Comparison of ENCODE assay signal across 9 mouse cellular contexts in the genomic region with DNA sequence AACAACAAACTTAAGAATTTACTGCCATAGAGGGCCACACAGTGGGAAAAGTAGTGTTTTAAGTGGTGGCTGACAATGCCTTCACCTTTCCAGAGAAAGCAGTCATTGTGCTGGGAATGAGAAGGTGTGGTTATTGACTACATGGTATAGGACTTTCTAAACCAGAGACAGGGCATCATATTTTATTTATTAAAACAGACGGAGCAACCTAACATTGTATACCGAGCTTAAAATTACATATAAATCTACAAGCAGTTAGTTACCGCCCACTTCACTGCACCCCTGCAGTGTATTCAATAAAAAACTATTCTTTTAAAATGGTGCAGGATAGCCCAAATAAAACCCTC. TPM values are rescaled to one million over a fixed set of nuclear protein-coding genes. Genes with fewer than 3 reads are reported as not detected.
DNase-seq lines count a peak whose midpoint lies in the region; ATAC-seq lines count a peak whose summit lies in the region.
"Had no signal": no experiment of that assay in that cellular context is flagged by ENCODE, and none has a peak within 500 bp of the region (broad histone marks: within the 10 kb centered on the region; RNA-seq: fewer than 3 reads in every experiment).

No protein-coding gene starts in this region.

- H3K9ac ChIP-seq in kidney, embryonic 16.5 days (replicated peaks; ENCODE audit: low read length), result peak overlapping the region; percentile 57; the same call in 1 of the 2 replicates
- no peak overlapping the region for H3K9ac ChIP-seq in embryonic facial prominence, embryonic 15.5 days
- H3K9ac ChIP-seq in intestine, embryonic 15.5 days, result no peak overlapping the region

- H3K4me2 ChIP-seq in kidney, embryonic 16.5 days (replicated peaks; ENCODE audit: low read depth, low read length), result peak overlapping the region; percentile 48
- H3K4me2 ChIP-seq in embryonic facial prominence, embryonic 15.5 days (replicated peaks), result peak overlapping the region; percentile 25; the same call in 1 of the 2 replicates
- peak overlapping the region; percentile 43 for H3K4me2 ChIP-seq in intestine, embryonic 15.5 days (replicated peaks)

- H3K4me1 ChIP-seq in kidney, embryonic 16.5 days (ENCODE audit: insufficient read depth, low read length), result no peaks in the 10 kb centered on the region
- no peaks in the 10 kb centered on the region for H3K4me1 ChIP-seq in embryonic facial prominence, embryonic 15.5 days
- H3K4me1 ChIP-seq in intestine, embryonic 15.5 days (replicated peaks), result no peaks in the 10 kb centered on the region

- no peak for ATAC-seq in kidney, embryonic 16.5 days (ENCODE audit: low FRiP score, low TSS enrichment)
- ATAC-seq in embryonic facial prominence, embryonic 15.5 days (ENCODE audit: insufficient number of reproducible peaks, low FRiP score, low TSS enrichment, low read depth), result no peak
- ATAC-seq in intestine, embryonic 15.5 days, result 0 out of 2 replicates have a peak, but pooled peaks have one; percentile 25
- no peak for ATAC-seq in erythroid progenitor cell, adult 5-6 weeks (replicated peaks; ENCODE audit: low FRiP score, poor library complexity, severe bottlenecking)
- no peak for ATAC-seq in inflammation-experienced regulatory T-cells, adult 6 months
- ATAC-seq in monocyte, adult 5-6 weeks (replicated peaks; ENCODE audit: insufficient number of reproducible peaks, low FRiP score, low TSS enrichment, poor library complexity, severe bottlenecking), result no peak

- H3K27me3 ChIP-seq in kidney, embryonic 16.5 days (ENCODE audit: insufficient read depth, low read length), result no peaks in the 10 kb centered on the region
- no peaks in the 10 kb centered on the region for H3K27me3 ChIP-seq in embryonic facial prominence, embryonic 15.5 days
- no peaks in the 10 kb centered on the region for H3K27me3 ChIP-seq in intestine, embryonic 15.5 days (replicated peaks)

- no peak overlapping the region for H3K27ac ChIP-seq in kidney, embryonic 16.5 days (ENCODE audit: low read length)
- no peak overlapping the region for H3K27ac ChIP-seq in embryonic facial prominence, embryonic 15.5 days (replicated peaks)
- no peak overlapping the region for H3K27ac ChIP-seq in intestine, embryonic 15.5 days

- no peaks in the 10 kb centered on the region for H3K9me3 ChIP-seq in kidney, embryonic 16.5 days (ENCODE audit: low read length)
- no peaks in the 10 kb centered on the region for H3K9me3 ChIP-seq in embryonic facial prominence, embryonic 15.5 days (replicated peaks)
- no peaks in the 10 kb centered on the region for H3K9me3 ChIP-seq in intestine, embryonic 15.5 days

- H3K4me3 ChIP-seq in kidney, embryonic 16.5 days (ENCODE audit: low read length), result peak overlapping the region; percentile 58; the same call in 1 of the 2 replicates
- H3K4me3 ChIP-seq in embryonic facial prominence, embryonic 15.5 days (replicated peaks), result peak overlapping the region; percentile 54
- 0 out of 2 replicates have a peak overlapping the region, but pooled peaks have one; percentile 45 for H3K4me3 ChIP-seq in intestine, embryonic 15.5 days (replicated peaks)

- 76% methylated on average over 3 of the region's 3 CpGs for WGBS in kidney, embryonic 16.5 days
- WGBS in embryonic facial prominence, embryonic 15.5 days, result 64% methylated on average over 3 of the region's 3 CpGs
- WGBS in intestine, embryonic 15.5 days, result 75% methylated on average over 3 of the region's 3 CpGs

- no peaks in the 10 kb centered on the region for H3K36me3 ChIP-seq in kidney, embryonic 16.5 days (ENCODE audit: insufficient read depth, low read length)
- H3K36me3 ChIP-seq in embryonic facial prominence, embryonic 15.5 days, result no peaks in the 10 kb centered on the region
- H3K36me3 ChIP-seq in intestine, embryonic 15.5 days, result no peaks in the 10 kb centered on the region

- DNase-seq in kidney, postnatal 10 days, result no peak
- peak; percentile 2 for DNase-seq in naive thymus-derived CD4-positive, alpha-beta T cell, adult 2 months (ENCODE audit: low read depth)

RNA-seq across cellular contexts. Expression of gene Zfp182, which starts 0.4 kb away (rescaled TPM):
- polyA plus RNA-seq in kidney, embryonic 16.5 days (2015; fragmentation: Nextera tagmentation; extraction: Ambion mirVana), result 4.9 and 5.9 TPM in 2 replicates
- polyA plus RNA-seq in embryonic facial prominence, embryonic 15.5 days (2015; fragmentation: Nextera tagmentation; extraction: Ambion mirVana), result 6.1 and 6.5 TPM in 2 replicates
- 4.7 and 4.9 TPM in 2 replicates for polyA plus RNA-seq in intestine, embryonic 15.5 days (2015; fragmentation: Nextera tagmentation; extraction: Ambion mirVana)
- 10.5 and 16.6 TPM in 2 replicates for total RNA-seq in erythroid progenitor cell, adult 5-6 weeks (2015; ENCODE audit: low replicate concordance)
- 7.2 and 8.9 TPM in 2 replicates for total RNA-seq in erythroid progenitor cell, adult 5-6 weeks (2017; ENCODE audit: low replicate concordance)
- polyA plus RNA-seq in inflammation-experienced regulatory T-cells, adult 6 months (2017; shearing (Covaris generic)), result 10 to 100 TPM; 17.9 to 20.9 (median 20.3) TPM
- total RNA-seq in monocyte, adult 5-6 weeks (2017), result 22.5 to 40.9 TPM (median 33.2 TPM) in 3 replicates

RNA-seq across cellular contexts. Expression of gene Spaca5, which starts 5.7 kb away (rescaled TPM):
- polyA plus RNA-seq in kidney, embryonic 16.5 days (2015; fragmentation: Nextera tagmentation; extraction: Ambion mirVana), result not detected in 2 replicates
- not detected in 2 replicates for polyA plus RNA-seq in embryonic facial prominence, embryonic 15.5 days (2015; fragmentation: Nextera tagmentation; extraction: Ambion mirVana)
- polyA plus RNA-seq in intestine, embryonic 15.5 days (2015; fragmentation: Nextera tagmentation; extraction: Ambion mirVana), result not detected in 2 replicates
- not detected in 2 replicates for total RNA-seq in erythroid progenitor cell, adult 5-6 weeks (2015; ENCODE audit: low replicate concordance)
- total RNA-seq in erythroid progenitor cell, adult 5-6 weeks (2017; ENCODE audit: low replicate concordance), result not detected in 2 replicates
- polyA plus RNA-seq in inflammation-experienced regulatory T-cells, adult 6 months (2017; shearing (Covaris generic)), result not detected
- not detected in 3 replicates for total RNA-seq in monocyte, adult 5-6 weeks (2017)
- total RNA-seq: left cerebral cortex, postnatal 10 days had no signal

RNA-seq across cellular contexts. Expression of gene Zfp300, which starts 26.8 kb away (rescaled TPM):
- 1.5 and 2.0 TPM in 2 replicates for polyA plus RNA-seq in kidney, embryonic 16.5 days (2015; fragmentation: Nextera tagmentation; extraction: Ambion mirVana)
- 1.8 and 2.5 TPM in 2 replicates for polyA plus RNA-seq in embryonic facial prominence, embryonic 15.5 days (2015; fragmentation: Nextera tagmentation; extraction: Ambion mirVana)
- 0.77 and 1.7 TPM in 2 replicates for polyA plus RNA-seq in intestine, embryonic 15.5 days (2015; fragmentation: Nextera tagmentation; extraction: Ambion mirVana)
- not detected in 2 replicates for total RNA-seq in erythroid progenitor cell, adult 5-6 weeks (2015; ENCODE audit: low replicate concordance)
- total RNA-seq in erythroid progenitor cell, adult 5-6 weeks (2017; ENCODE audit: low replicate concordance), result not detected in 2 replicates
- 1 to 10 TPM; 2.8 to 4.5 (median 3.4) TPM for polyA plus RNA-seq in inflammation-experienced regulatory T-cells, adult 6 months (2017; shearing (Covaris generic))
- 0.21 to 6.3 TPM in 2 of 3 replicates, not detected in the other for total RNA-seq in monocyte, adult 5-6 weeks (2017)

RNA-seq across cellular contexts. Expression of gene Ssxa1, which starts 53.1 kb away (rescaled TPM):
- polyA plus RNA-seq in kidney, embryonic 16.5 days (2015; fragmentation: Nextera tagmentation; extraction: Ambion mirVana), result not detected in 2 replicates
- polyA plus RNA-seq in embryonic facial prominence, embryonic 15.5 days (2015; fragmentation: Nextera tagmentation; extraction: Ambion mirVana), result not detected in 2 replicates
- not detected in 2 replicates for polyA plus RNA-seq in intestine, embryonic 15.5 days (2015; fragmentation: Nextera tagmentation; extraction: Ambion mirVana)
- not detected in 2 replicates for total RNA-seq in erythroid progenitor cell, adult 5-6 weeks (2015; ENCODE audit: low replicate concordance)
- not detected in 2 replicates for total RNA-seq in erythroid progenitor cell, adult 5-6 weeks (2017; ENCODE audit: low replicate concordance)
- polyA plus RNA-seq in inflammation-experienced regulatory T-cells, adult 6 months (2017; shearing (Covaris generic)), result not detected
- not detected in 3 replicates for total RNA-seq in monocyte, adult 5-6 weeks (2017)
- total RNA-seq: left cerebral cortex, postnatal 10 days had no signal
